Mouse (Mus musculus) lung, postnatal 0 days (tissue): ENCODE measurements around the gene Mex3d.

Experiments
- CTCF ChIP-seq: IDR thresholded peaks from 2 replicates; pipeline ENCODE4 v1.5.1; 2016; ENCODE audit warnings: antibody characterized with exemption, mild to moderate bottlenecking
- EP300 ChIP-seq: IDR thresholded peaks from 2 replicates; pipeline ENCODE4 v1.6.1; 2016; ENCODE audit warnings: antibody characterized with exemption, mild to moderate bottlenecking, control low read depth

DNA sequence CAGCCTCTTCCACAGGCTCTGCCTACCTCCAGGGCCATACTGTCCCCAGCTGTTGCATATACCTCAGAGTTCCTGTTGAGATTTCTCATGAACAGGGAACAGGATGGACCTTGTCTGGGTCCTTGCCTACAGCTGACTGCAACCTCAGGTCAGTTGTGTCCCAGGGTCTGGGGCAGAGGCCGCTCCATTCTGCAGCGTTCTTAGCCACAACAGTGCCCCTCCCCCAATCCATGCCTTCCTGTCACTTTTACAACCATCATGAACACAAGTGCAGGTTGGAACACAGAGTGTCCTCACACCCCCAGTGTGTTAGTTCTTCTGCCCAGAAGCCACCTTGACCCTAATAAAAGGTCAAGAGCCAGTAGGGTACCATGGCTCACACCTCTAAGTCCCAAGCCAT is 1.3 kb upstream of the Mex3d start:
- TF ChIP-seq CTCF (no peak), EP300 (no peak)
